Mouse (Mus musculus) adrenal gland, postnatal 25 days (tissue): ENCODE data around the gene Gja3. TPM values are rescaled to one million over a fixed set of nuclear protein-coding genes. Genes with fewer than 3 reads are reported as not detected.

Source experiments
- DNase-seq: peaks from one replicate; pipeline ENCODE4 v3.0.0; 2021; ENCODE audit warnings: mixed read lengths
- long read RNA-seq: library from polyadenylated mRNA; stranded (forward); transcript quantifications from one replicate; pipeline ENCODE4 v2.0.0, GENCODE M21; 2021
- total RNA-seq: library from RNA; stranded (reverse); gene quantifications from 2 replicates; pipeline ENCODE4 v1.2.3, GENCODE M21; 2021

Gene Gja3
- not detected in 2 replicates for total RNA-seq
- long read RNA-seq = 0 reads

- no peak for DNase-seq
Observed at GRCm38 (mm10) chr14:57057563-57058321, at the start of gene Gja3. TSS of gene Gja3 (minus strand) at chr14:57058100.

- DNase-seq = no peak
Observed at GRCm38 (mm10) chr14:57107091-57107490, 49.2 kb upstream of the Gja3 start.

GRCm38 (mm10) chr14:57105721-57106120 is 47.8 kb upstream of the Gja3 start:
- no peak for DNase-seq

GRCm38 (mm10) chr14:57105111-57105510 is 47.2 kb upstream of the Gja3 start:
- DNase-seq = no peak

GRCm38 (mm10) chr14:57104106-57105023 is 46.5 kb upstream of the Gja3 start, which contains the start of gene Gjb2:
TSS of gene Gjb2 (minus strand) at chr14:57104702.
- peak; percentile 47 for DNase-seq

GRCm38 (mm10) chr14:57103711-57104105 is 45.8 kb upstream of the Gja3 start:
- peak; percentile 13 for DNase-seq

GRCm38 (mm10) chr14:57103121-57103520 is 45.2 kb upstream of the Gja3 start:
- no peak for DNase-seq

GRCm38 (mm10) chr14:57101623-57102022 is 43.7 kb upstream of the Gja3 start:
- no peak for DNase-seq

- DNase-seq = no peak
Observed at GRCm38 (mm10) chr14:57095855-57096254, 38.0 kb upstream of the Gja3 start.

GRCm38 (mm10) chr14:57093029-57093428 is 35.1 kb upstream of the Gja3 start:
- DNase-seq = peak; percentile 45

- DNase-seq = no peak
Observed at GRCm38 (mm10) chr14:57090001-57090400, 32.1 kb upstream of the Gja3 start.

- no peak for DNase-seq
Observed at GRCm38 (mm10) chr14:57089107-57089506, 31.2 kb upstream of the Gja3 start.

- no peak for DNase-seq
Observed at GRCm38 (mm10) chr14:57084180-57084668, 26.3 kb upstream of the Gja3 start.

- DNase-seq = no peak
Observed at GRCm38 (mm10) chr14:57082863-57083262, 25.0 kb upstream of the Gja3 start.

- no peak for DNase-seq
Observed at GRCm38 (mm10) chr14:57075537-57075936, 17.6 kb upstream of the Gja3 start.

- peak; percentile 36 for DNase-seq
Observed at GRCm38 (mm10) chr14:57069906-57070305, 12.0 kb upstream of the Gja3 start.

- DNase-seq = no peak
Observed at GRCm38 (mm10) chr14:57066053-57066452, 8.2 kb upstream of the Gja3 start.

GRCm38 (mm10) chr14:57060052-57060451 is 2.2 kb upstream of the Gja3 start:
- DNase-seq = peak; percentile 67

GRCm38 (mm10) chr14:57057204-57057562 is 717 bp downstream of the Gja3 start:
- no peak for DNase-seq

- no peak for DNase-seq
Observed at GRCm38 (mm10) chr14:57052713-57053112, 5.2 kb downstream of the Gja3 start.

GRCm38 (mm10) chr14:57043863-57044262 is 14.0 kb downstream of the Gja3 start:
- no peak for DNase-seq

GRCm38 (mm10) chr14:57041439-57041838 is 16.5 kb downstream of the Gja3 start:
- no peak for DNase-seq

GRCm38 (mm10) chr14:57034926-57035498 is 22.9 kb downstream of the Gja3 start:
- DNase-seq = no peak
